Mouse (Mus musculus): ENCODE results near the gene Gm21974.

GRCm38 (mm10) chr7:127840886-127841285 lies 54.4 kb downstream of the Gm21974 start:
- TF ChIP-seq CTCF (IDR thresholded peaks at IDR 0.05; ENCODE audit: control insufficient read depth, insufficient read depth, low read length), result no peak
- TF ChIP-seq POLR2A (IDR thresholded peaks at IDR 0.05; ENCODE audit: borderline replicate concordance, control insufficient read depth, low read depth, low read length), result no peak; the same call in 1 of the 2 replicates
